Mouse (Mus musculus): ENCODE results near the gene Neurl1a.
"Not testable (repeated sequence)": the region's sequence is repeated elsewhere in the genome, so short reads cannot be mapped to it uniquely, and the experiment has no call there.

Gene Neurl1a

GRCm38 (mm10) chr19:47178431-47179271 is at the start of gene Neurl1a:
Gene Neurl1a, plus strand, starts transcription at chr19:47178820.
- DNase-seq (ENCODE audit: low read depth) = no peak

GRCm38 (mm10) chr19:47128835-47129234 is 49.8 kb upstream of the Neurl1a start:
- DNase-seq (ENCODE audit: low read depth) = no peak

GRCm38 (mm10) chr19:47130551-47131125 is 48.0 kb upstream of the Neurl1a start:
- no peak for DNase-seq (ENCODE audit: low read depth)

- DNase-seq (ENCODE audit: low read depth) = no peak
Observed at GRCm38 (mm10) chr19:47133161-47133560, 45.5 kb upstream of the Neurl1a start.

- no peak for DNase-seq (ENCODE audit: low read depth)
Observed at GRCm38 (mm10) chr19:47135568-47135967, 43.1 kb upstream of the Neurl1a start.

GRCm38 (mm10) chr19:47136170-47136569 is 42.5 kb upstream of the Neurl1a start:
- no peak for DNase-seq (ENCODE audit: low read depth)

- DNase-seq (ENCODE audit: low read depth) = peak; percentile 36
Observed at GRCm38 (mm10) chr19:47137051-47137581, 41.5 kb upstream of the Neurl1a start.

- DNase-seq (ENCODE audit: low read depth) = no peak
Observed at GRCm38 (mm10) chr19:47137771-47138421, 40.7 kb upstream of the Neurl1a start, which contains the start of gene Calhm2. Gene Calhm2, minus strand, starts transcription at chr19:47138294.

- DNase-seq (ENCODE audit: low read depth) = not testable (repeated sequence)
Observed at GRCm38 (mm10) chr19:47139611-47140010, 39.0 kb upstream of the Neurl1a start.

- no peak for DNase-seq (ENCODE audit: low read depth)
Observed at GRCm38 (mm10) chr19:47142438-47142837, 36.2 kb upstream of the Neurl1a start.

- no peak for DNase-seq (ENCODE audit: low read depth)
Observed at GRCm38 (mm10) chr19:47144154-47144553, 34.5 kb upstream of the Neurl1a start, which contains the start of gene Calhm1. Gene Calhm1, minus strand, starts transcription at chr19:47144254.

- no peak for DNase-seq (ENCODE audit: low read depth)
Observed at GRCm38 (mm10) chr19:47148267-47148847, 30.3 kb upstream of the Neurl1a start.

- no peak for DNase-seq (ENCODE audit: low read depth)
Observed at GRCm38 (mm10) chr19:47149854-47150253, 28.8 kb upstream of the Neurl1a start.

GRCm38 (mm10) chr19:47151332-47152061 is 27.1 kb upstream of the Neurl1a start:
- DNase-seq (ENCODE audit: low read depth) = no peak

- DNase-seq (ENCODE audit: low read depth) = no peak
Observed at GRCm38 (mm10) chr19:47152062-47152369, 26.6 kb upstream of the Neurl1a start.

GRCm38 (mm10) chr19:47153767-47154166 is 24.9 kb upstream of the Neurl1a start:
- no peak for DNase-seq (ENCODE audit: low read depth)

GRCm38 (mm10) chr19:47157664-47158063 is 21.0 kb upstream of the Neurl1a start, which contains the start of gene Calhm3:
Gene Calhm3, minus strand, starts transcription at chr19:47157764.
- DNase-seq (ENCODE audit: low read depth) = no peak

- DNase-seq (ENCODE audit: low read depth) = no peak
Observed at GRCm38 (mm10) chr19:47161669-47162068, 17.0 kb upstream of the Neurl1a start.

GRCm38 (mm10) chr19:47163176-47163744 is 15.4 kb upstream of the Neurl1a start:
- DNase-seq (ENCODE audit: low read depth) = no peak

- no peak for DNase-seq (ENCODE audit: low read depth)
Observed at GRCm38 (mm10) chr19:47166758-47167157, 11.9 kb upstream of the Neurl1a start.

GRCm38 (mm10) chr19:47167617-47168214 is 10.9 kb upstream of the Neurl1a start:
- DNase-seq (ENCODE audit: low read depth) = no peak
